Mouse (Mus musculus) T-helper 1 cell (primary cell): ENCODE data around the gene Rbm15b.

ENCODE experiments used
- in situ Hi-C: fragments of 300-600 bp; cut with MboI, MseI; formaldehyde crosslinking; loops from one replicate; pipeline ENCODE4 v1.15.1; 2025; ENCODE audit warnings: high pct_unique_total_duplicates

Rbm15b gene

DNA sequence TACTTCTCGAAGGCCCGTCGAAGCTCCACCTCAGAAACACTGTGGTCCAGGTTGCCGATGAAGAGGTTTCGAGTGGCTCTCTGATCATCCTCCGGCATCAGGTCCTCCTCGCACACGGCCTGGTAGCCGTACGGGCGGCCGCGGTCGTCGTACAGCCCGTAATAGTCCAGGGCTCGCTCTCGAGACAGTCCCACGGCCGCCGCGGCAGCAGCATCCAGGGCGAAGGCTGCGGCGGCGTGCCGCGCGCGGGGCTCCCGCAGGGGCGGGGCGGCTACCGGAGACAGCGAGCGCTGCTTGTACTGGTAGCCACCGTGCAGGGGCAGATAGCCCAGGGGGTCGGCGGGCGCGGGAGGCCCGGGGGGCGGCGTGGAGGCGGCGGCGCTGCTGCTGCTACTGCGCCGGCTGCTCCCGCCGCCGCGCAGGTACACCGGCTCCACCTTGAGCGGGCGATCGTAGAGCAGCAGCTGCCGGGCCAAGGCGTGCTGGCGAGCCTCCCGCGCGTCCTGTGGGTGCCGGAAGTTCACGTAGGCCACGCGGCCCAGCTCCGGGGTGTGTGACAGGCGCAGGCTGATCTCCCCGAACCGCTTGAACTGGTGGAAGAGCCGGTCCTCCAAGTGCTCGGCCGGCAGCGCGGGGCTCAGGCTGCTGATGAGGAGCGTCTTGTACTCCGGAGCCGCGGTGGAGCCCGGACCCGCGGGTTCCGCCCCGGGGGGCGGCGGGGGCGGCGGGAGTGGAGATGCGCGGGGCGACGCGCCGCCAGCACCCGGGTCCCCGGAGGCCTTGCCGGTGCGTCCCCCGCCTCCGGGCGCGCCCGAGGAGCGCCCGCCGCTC is 1.1 kb downstream of the Rbm15b start:
- in situ Hi-C loops, result loop anchor here (10.0 kb wide), 2 partner anchors 201 to 639 kb away; partner anchors contain the start of gene Tex264

- in situ Hi-C loops, result loop anchor here (10.0 kb wide), 2 partner anchors 200 to 640 kb away; partner anchors contain the start of gene Tex264
These were observed 2.0 kb downstream of the Rbm15b start for GRCm38 (mm10) chr9:106884996-106885900.

DNA sequence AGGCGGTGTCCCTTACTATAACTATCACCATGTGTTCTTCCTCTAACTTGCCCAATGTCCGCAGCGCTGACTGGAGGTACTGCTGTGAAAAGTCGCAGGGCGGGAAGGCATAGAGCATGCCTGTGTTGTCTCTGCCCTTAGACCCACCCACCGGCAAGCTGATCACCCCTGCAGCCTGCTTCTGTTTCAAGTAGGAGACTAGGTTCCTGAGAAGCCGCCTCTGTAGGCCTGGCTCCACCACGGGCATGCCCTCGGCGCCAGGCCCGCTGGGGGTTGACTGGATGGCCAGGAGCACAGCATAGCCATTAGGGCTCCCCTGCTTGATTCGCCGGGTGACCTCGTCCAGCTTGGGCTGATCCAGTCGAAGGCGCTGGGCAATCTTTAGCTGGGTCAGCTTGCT is 2.9 kb downstream of the Rbm15b start:
- in situ Hi-C loops, result loop anchor here (10.0 kb wide), 2 partner anchors 200 to 640 kb away; partner anchors contain the start of gene Tex264

DNA sequence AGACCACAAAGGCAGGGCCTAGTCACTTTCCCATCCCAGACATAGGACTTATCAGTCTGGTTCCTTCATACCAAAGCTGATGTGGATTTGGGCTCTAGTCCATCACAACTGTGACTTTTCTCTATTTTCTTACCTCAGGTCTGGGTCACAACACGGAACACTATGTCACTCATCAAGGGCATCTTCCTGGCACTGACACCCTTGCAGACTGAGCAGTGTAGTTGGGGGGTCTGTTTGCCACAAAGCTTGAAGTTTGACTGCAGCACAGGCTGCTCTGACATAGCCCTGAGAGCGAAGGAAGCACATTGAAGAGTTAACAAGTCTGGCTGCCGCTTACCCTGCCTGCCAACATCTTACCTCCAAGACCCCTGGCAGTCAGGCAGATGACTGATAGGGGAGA is 4.1 kb downstream of the Rbm15b start:
- in situ Hi-C loops, result loop anchor here (10.0 kb wide), 2 partner anchors 198 to 642 kb away; partner anchors contain the start of gene Tex264

DNA sequence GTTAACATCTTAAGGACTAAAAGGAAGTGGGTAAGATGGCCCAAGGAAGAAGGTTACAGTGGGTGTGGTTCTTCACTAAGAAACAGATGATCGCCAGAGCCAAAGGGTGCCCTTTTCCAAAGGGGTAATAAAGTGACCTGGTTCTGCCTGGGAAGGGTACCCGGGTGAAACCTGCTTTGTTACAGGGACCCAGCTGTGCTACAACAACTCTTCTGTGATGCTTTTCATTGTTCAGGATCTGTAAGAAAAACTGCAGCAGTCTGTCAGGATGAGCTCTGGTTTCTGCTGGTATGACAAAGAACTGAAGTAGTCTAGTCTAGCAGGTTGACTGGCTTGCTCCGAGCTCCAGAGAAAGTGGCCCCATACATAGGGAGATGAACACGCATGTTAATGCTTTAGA is 5.1 kb downstream of the Rbm15b start:
- in situ Hi-C loops, result loop anchor here (10.0 kb wide), 2 partner anchors 197 to 643 kb away; partner anchors contain the start of gene Tex264

DNA sequence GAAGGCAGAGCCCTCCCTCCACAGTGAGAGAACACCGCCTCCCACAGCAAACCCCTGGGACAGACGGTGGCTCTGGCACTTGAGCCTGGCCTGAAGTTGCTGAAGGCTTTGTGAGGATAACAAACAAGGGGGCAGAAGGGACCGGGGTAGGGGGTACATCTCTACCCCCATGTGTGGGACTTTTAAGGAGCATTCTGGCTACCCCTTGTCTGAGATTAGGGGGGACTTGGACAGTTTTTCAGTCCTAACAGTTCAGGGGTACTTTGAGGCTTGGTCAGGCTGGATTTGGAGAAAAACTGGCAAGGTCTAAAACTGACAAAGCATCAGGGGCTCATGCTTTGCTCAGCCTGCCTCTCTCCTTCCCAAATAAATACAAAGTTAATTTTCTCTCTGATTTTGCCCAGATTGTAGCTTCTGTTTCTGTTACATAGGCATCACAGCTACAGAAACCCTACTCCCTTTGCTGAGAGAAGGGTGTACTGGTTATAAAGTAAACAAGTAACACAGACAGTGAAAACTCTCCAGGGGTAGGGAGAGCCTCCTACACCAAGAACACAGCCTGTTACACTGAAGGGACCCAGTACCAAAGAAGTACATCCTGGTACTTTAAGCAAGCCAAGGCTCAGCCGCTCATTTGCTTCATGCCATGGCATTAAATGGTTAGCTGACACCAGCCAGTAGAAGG is 6.0 kb downstream of the Rbm15b start:
- in situ Hi-C loops, result loop anchor here (10.0 kb wide), 2 partner anchors 196 to 644 kb away; partner anchors contain the start of gene Tex264

DNA sequence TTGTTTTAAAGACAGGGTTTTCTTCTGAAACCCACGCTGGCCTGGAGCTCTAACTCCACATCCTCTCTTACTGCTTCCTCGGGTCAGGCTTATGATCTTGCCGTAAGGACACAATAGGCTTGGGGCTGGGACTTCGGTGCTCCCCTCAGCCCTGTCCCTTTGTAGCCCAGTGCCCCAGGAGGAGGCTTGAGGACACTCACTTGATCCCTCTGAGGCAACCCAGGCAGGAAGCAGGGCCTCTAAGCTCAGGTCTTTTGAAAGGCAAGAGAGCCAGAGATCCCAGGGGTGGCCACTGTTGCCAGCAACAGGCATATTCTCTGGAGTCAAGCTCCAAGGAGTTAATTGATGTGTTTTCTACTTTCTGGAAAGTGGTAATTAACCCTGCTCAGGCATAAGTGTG is 7.8 kb downstream of the Rbm15b start:
- in situ Hi-C loops, result no loop called here

GRCm38 (mm10) chr9:106876666-106877065 is 10.6 kb downstream of the Rbm15b start:
- in situ Hi-C loops, result no loop called here

- in situ Hi-C loops, result loop anchor here (5.0 kb wide), 1 partner anchor 37 kb away; no protein-coding TSS in a partner anchor
These were observed 13.0 kb downstream of the Rbm15b start for GRCm38 (mm10) chr9:106874216-106874615.

GRCm38 (mm10) chr9:106858036-106858435 is 29.2 kb downstream of the Rbm15b start:
- in situ Hi-C loops, result no loop called here

DNA sequence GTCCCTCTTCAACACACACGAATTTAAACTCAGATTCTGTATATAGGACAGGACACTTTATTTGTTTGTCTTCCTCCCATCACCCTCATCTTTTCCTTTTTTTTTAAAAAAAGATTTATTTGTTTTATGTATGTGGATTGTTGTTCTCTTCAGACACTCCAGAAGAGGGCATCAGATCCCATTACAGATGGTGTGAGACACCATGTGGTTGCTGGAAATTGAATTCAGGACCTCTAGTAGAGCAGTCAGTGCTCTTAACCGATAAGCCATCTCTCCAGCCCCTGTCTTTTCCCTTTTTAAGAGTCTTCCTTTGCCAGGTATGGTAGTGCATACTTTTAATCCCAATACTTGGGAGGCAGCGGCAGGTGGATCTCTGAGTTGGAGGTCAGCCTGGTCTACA is 30.6 kb downstream of the Rbm15b start:
- in situ Hi-C loops, result no loop called here

- in situ Hi-C loops, result loop anchor here (10.0 to 25.0 kb wide), 2 partner anchors 920 to 1692 kb away; partner anchors contain the start of gene Rbm5
These were observed 44.4 kb downstream of the Rbm15b start for GRCm38 (mm10) chr9:106842800-106843199.

DNA sequence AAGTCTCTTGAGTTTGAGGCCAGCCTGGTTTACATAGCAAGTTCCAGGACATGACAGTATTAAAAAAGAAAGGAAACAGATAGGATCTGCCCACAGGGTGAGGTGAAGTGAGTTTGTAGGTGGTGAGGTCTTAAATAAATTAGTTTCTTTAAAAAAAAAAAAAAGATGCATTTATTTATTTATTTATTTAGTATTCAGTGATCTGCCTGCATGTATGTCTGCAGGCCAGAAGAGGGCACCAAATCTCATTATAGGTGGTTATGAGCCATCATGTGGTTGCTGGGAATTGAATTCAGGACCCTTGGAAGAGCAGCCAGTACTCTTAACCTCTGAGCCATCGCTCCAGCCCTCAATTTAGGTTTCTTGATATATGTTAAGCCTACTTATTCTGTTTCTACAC is 46.7 kb downstream of the Rbm15b start:
- in situ Hi-C loops, result loop anchor here (10.0 to 25.0 kb wide), 2 partner anchors 922 to 1694 kb away; partner anchors contain the start of gene Rbm5
